Mouse (Mus musculus): Measurements from ENCODE around the gene Polr3gl. TPM values are rescaled to one million over a fixed set of nuclear protein-coding genes. Genes with fewer than 3 reads are reported as not detected.

The Polr3gl gene
- polyA plus RNA-seq, 3 experiments from 2014 or later = 26.9 to 48.9 (median 33.8) TPM

- no peak for ATAC-seq
Measured at GRCm38 (mm10) chr3:96555041-96555596, 38.9 kb downstream of the Polr3gl start.

- ATAC-seq = no peak
Measured at GRCm38 (mm10) chr3:96554251-96554650, 39.7 kb downstream of the Polr3gl start.

- ATAC-seq = no peak
Measured at GRCm38 (mm10) chr3:96553601-96554000, 40.4 kb downstream of the Polr3gl start.

- ATAC-seq = no peak
Measured at GRCm38 (mm10) chr3:96551890-96552289, 42.1 kb downstream of the Polr3gl start.

GRCm38 (mm10) chr3:96551203-96551602, 42.8 kb downstream of the Polr3gl start:
- peak; percentile 74 for ATAC-seq

- no peak for ATAC-seq
Measured at GRCm38 (mm10) chr3:96549346-96549745, 44.6 kb downstream of the Polr3gl start.

- ATAC-seq = no peak
Measured at GRCm38 (mm10) chr3:96548824-96549223, 45.2 kb downstream of the Polr3gl start.

GRCm38 (mm10) chr3:96547389-96547960, 46.5 kb downstream of the Polr3gl start:
- peak; percentile 78 for ATAC-seq

- no peak for ATAC-seq
Measured at GRCm38 (mm10) chr3:96546880-96547279, 47.1 kb downstream of the Polr3gl start.

- no peak for ATAC-seq
Measured at GRCm38 (mm10) chr3:96545565-96545964, 48.4 kb downstream of the Polr3gl start.

GRCm38 (mm10) chr3:96543345-96543744, 50.6 kb downstream of the Polr3gl start:
- ATAC-seq = no peak

GRCm38 (mm10) chr3:96542554-96542953, 51.4 kb downstream of the Polr3gl start:
- no peak for ATAC-seq

GRCm38 (mm10) chr3:96541328-96542078, 52.5 kb downstream of the Polr3gl start:
- no peak for ATAC-seq

- no peak for ATAC-seq
Measured at GRCm38 (mm10) chr3:96540740-96541139, 53.2 kb downstream of the Polr3gl start.

GRCm38 (mm10) chr3:96539316-96539715, 54.7 kb downstream of the Polr3gl start:
- ATAC-seq = no peak

- no peak for ATAC-seq
Measured at GRCm38 (mm10) chr3:96534300-96534699, 59.7 kb downstream of the Polr3gl start.

- no peak for ATAC-seq
Measured at GRCm38 (mm10) chr3:96532050-96532449, 61.9 kb downstream of the Polr3gl start.

- no peak for ATAC-seq
Measured at GRCm38 (mm10) chr3:96528506-96528905, 65.5 kb downstream of the Polr3gl start.

Other genes starting within 250 kb of the Polr3gl start
- not detected for gene BC107364, start 141.9 kb downstream of the Polr3gl start, polyA plus RNA-seq (2017; shearing (Covaris generic))
- gene Hfe2, start 69.0 kb downstream of the Polr3gl start, polyA plus RNA-seq (2017; shearing (Covaris generic)) = not detected
- 100 to 1,000 TPM; 160 to 366 (median 354) TPM for gene Txnip, start 36.2 kb downstream of the Polr3gl start, polyA plus RNA-seq (2017; shearing (Covaris generic))
- gene Gm16253, start 17.2 kb downstream of the Polr3gl start, polyA plus RNA-seq (2017; shearing (Covaris generic)) = 1 to 10 TPM in 1 of 3 experiments, not detected in 2; 2.1 TPM
- under 1 TPM in 1 of 3 experiments, not detected in 2; 0.17 TPM for gene Ankrd34a, start 2.5 kb upstream of the Polr3gl start, polyA plus RNA-seq (2017; shearing (Covaris generic))
- gene Lix1l, start 7.0 kb upstream of the Polr3gl start, polyA plus RNA-seq (2017; shearing (Covaris generic)) = under 1 TPM; 0.34 to 0.61 (median 0.43) TPM
- gene Rbm8a, start 35.8 kb upstream of the Polr3gl start, polyA plus RNA-seq (2017; shearing (Covaris generic)) = 100 to 1,000 TPM; 102 to 149 (median 134) TPM
- gene Pex11b, start 41.2 kb upstream of the Polr3gl start, polyA plus RNA-seq (2017; shearing (Covaris generic)) = 10 to 100 TPM; 45.8 to 63.4 (median 54.9) TPM
- under 1 TPM in 1 of 3 experiments, not detected in 2; 0.10 TPM for gene Gm42957, start 41.3 kb upstream of the Polr3gl start, polyA plus RNA-seq (2017; shearing (Covaris generic))
- not detected for gene Itga10, start 51.4 kb upstream of the Polr3gl start, polyA plus RNA-seq (2017; shearing (Covaris generic))
- under 1 TPM in 2 of 3 experiments, not detected in 1; 0.53 to 0.97 TPM for gene Ankrd35, start 76.0 kb upstream of the Polr3gl start, polyA plus RNA-seq (2017; shearing (Covaris generic))
- 10 to 100 TPM; 34.3 to 65.5 (median 46.6) TPM for gene Pias3, start 102.2 kb upstream of the Polr3gl start, polyA plus RNA-seq (2017; shearing (Covaris generic))
- 1 to 10 TPM in 2 of 3 experiments, under 1 TPM in 1; 0.86 to 2.5 (median 1.3) TPM for gene Nudt17, start 114.4 kb upstream of the Polr3gl start, polyA plus RNA-seq (2017; shearing (Covaris generic))
- 10 to 100 TPM; 61.8 to 74.4 (median 63.7) TPM for gene Polr3c, start 133.4 kb upstream of the Polr3gl start, polyA plus RNA-seq (2017; shearing (Covaris generic))
- 10 to 100 TPM; 44.6 to 73.7 (median 47.3) TPM for gene Rnf115, start 133.5 kb upstream of the Polr3gl start, polyA plus RNA-seq (2017; shearing (Covaris generic))
- under 1 TPM in 1 of 3 experiments, not detected in 2; 0.94 TPM for gene Pdzk1, start 235.1 kb upstream of the Polr3gl start, polyA plus RNA-seq (2017; shearing (Covaris generic))
- 10 to 100 TPM; 50.8 to 77.5 (median 75.0) TPM for gene Cd160, start 235.2 kb upstream of the Polr3gl start, polyA plus RNA-seq (2017; shearing (Covaris generic))